In the genomic region with DNA sequence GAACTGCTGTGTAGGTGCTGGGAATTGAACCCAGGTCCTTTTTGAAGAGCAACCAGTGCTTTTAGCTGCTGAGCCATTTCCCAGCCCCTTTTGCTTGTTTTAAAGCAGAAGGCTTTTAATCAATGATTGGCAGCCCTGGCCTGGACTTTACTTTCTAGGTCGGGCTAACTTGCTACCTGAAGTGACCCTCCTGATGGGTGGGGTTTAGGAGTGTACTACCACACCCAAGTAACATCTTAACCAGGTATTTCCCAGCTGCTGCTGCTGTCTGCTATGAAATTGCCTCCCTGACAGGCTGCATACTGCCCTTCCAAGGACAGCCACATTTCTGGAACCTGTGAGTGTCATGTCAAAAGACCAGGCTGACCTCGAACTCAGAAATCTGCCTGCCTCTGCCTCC, we compare ENCODE assay signal across 20 mouse cellular contexts. TPM values are rescaled to one million over a fixed set of nuclear protein-coding genes. Genes with fewer than 3 reads are reported as not detected.
DNase-seq lines count a peak whose midpoint lies in the region; ATAC-seq lines count a peak whose summit lies in the region.
"Had no signal": no experiment of that assay in that cellular context is flagged by ENCODE, and none has a peak within 500 bp of the region (broad histone marks: within the 10 kb centered on the region; RNA-seq: fewer than 3 reads in every experiment).

No protein-coding gene starts in this region.

- ATAC-seq in kidney, embryonic 14.5 days (ENCODE audit: low FRiP score, low TSS enrichment) = no peak
- ATAC-seq: forebrain, embryonic 14.5 days; hindbrain, embryonic 16.5 days had no signal

- 86% methylated on average over 2 of the region's 2 CpGs for WGBS in kidney, embryonic 14.5 days

- no peak overlapping the region for H3K27ac ChIP-seq in kidney, embryonic 14.5 days (ENCODE audit: low read depth, low read length)
- H3K27ac ChIP-seq: embryonic facial prominence, embryonic 15.5 days; forebrain, embryonic 10.5 days; heart, embryonic 13.5 days had no signal

- H3K4me2 ChIP-seq in kidney, embryonic 14.5 days (replicated peaks; ENCODE audit: low read depth, low read length) = no peak overlapping the region
- H3K4me2 ChIP-seq: embryonic facial prominence, embryonic 15.5 days; heart, embryonic 13.5 days had no signal

- DNase-seq in kidney, adult 11 months = peak; percentile 72
- peak; percentile 67 to 72 for DNase-seq in kidney, adult 8-10 months
- peak; percentile 90 for DNase-seq in kidney, adult 9 months
- DNase-seq in kidney, postnatal 36 days = peak; percentile 65 to 73
- DNase-seq in spleen, postnatal 14 days (ENCODE audit: low spot score in 2 of 2) = no peak
- no peak for DNase-seq in urinary bladder, postnatal 4 days (ENCODE audit: low spot score in 2 of 2)
- DNase-seq: adrenal gland, adult 8-10 months; adrenal gland, postnatal 36 days; cerebellum, adult 8-10 months; cerebellum, postnatal 14 days; embryo, embryonic 11 days; gastrocnemius, postnatal 36 days; heart, postnatal 36 days had no signal

- no peaks in the 10 kb centered on the region for H3K4me1 ChIP-seq in kidney, embryonic 14.5 days (ENCODE audit: control insufficient read depth, insufficient read depth, low read length)
- H3K4me1 ChIP-seq: forebrain, embryonic 10.5 days had no signal

- H3K36me3 ChIP-seq in kidney, embryonic 14.5 days (ENCODE audit: control insufficient read depth, insufficient read depth, low read length) = no peaks in the 10 kb centered on the region

- no peak overlapping the region for H3K4me3 ChIP-seq in kidney, embryonic 14.5 days (ENCODE audit: low read length)
- H3K4me3 ChIP-seq: embryonic facial prominence, embryonic 15.5 days; erythroblast, embryonic 14.5 days; forebrain, embryonic 10.5 days; heart, embryonic 13.5 days had no signal

- H3K9ac ChIP-seq in kidney, embryonic 14.5 days (ENCODE audit: low read depth, low read length) = no peak overlapping the region
- H3K9ac ChIP-seq: embryonic facial prominence, embryonic 15.5 days; heart, embryonic 13.5 days had no signal

- H3K27me3 ChIP-seq in kidney, embryonic 14.5 days (ENCODE audit: control insufficient read depth, insufficient read depth, low read length) = no peaks in the 10 kb centered on the region
- H3K27me3 ChIP-seq: embryonic facial prominence, embryonic 15.5 days; heart, embryonic 13.5 days had no signal

- no peaks in the 10 kb centered on the region for H3K9me3 ChIP-seq in kidney, embryonic 14.5 days (ENCODE audit: control insufficient read depth, low read length)
- H3K9me3 ChIP-seq: embryonic facial prominence, embryonic 15.5 days; forebrain, embryonic 10.5 days; heart, embryonic 13.5 days had no signal

RNA-seq across cellular contexts. Expression of a gene that starts 14.0 kb away (rescaled TPM):
- polyA plus RNA-seq in kidney, embryonic 14.5 days (2014; fragmentation: Nextera tagmentation; extraction: Ambion mirVana) = 11.1 and 11.2 TPM in 2 replicates
- polyA plus RNA-seq: erythroblast, embryonic 14.5 days had no signal

RNA-seq across cellular contexts. Expression of a gene that starts 14.0 kb away (rescaled TPM):
- 17.9 and 19.9 TPM in 2 replicates for polyA plus RNA-seq in kidney, embryonic 14.5 days (2014; fragmentation: Nextera tagmentation; extraction: Ambion mirVana)

Comparison
In these comparisons a context has a peak if more than half of its experiments do, and no peak if none do; other contexts are left out.
1. DNase-seq: peak in kidney, adult 11 months (single experiment), kidney, adult 8-10 months (2 of 2), kidney, adult 9 months (single experiment) and kidney, postnatal 36 days (2 of 2); none in spleen, postnatal 14 days (0 of 2) and urinary bladder, postnatal 4 days (0 of 2).